Mouse (Mus musculus) embryonic facial prominence, embryonic 10.5 days (tissue): ENCODE results near the gene Pcbp3. TPM values are rescaled to one million over a fixed set of nuclear protein-coding genes. Genes with fewer than 3 reads are reported as not detected.

Source experiments
- DNase-seq: peaks from one replicate; pipeline ENCODE4 v3.0.0-alpha.2; 2017; ENCODE audit warnings: low spot score
- H3K27ac ChIP-seq: fragments of 300-500 bp; sonication (generic); replicated peaks from 2 replicates; pipeline ENCODE4 v1.5.1; 2016; ENCODE audit warnings: mild to moderate bottlenecking
- H3K27me3 ChIP-seq: fragments of 300-500 bp; sonication (generic); replicated peaks from 2 replicates; pipeline ENCODE4 v1.6.1; 2016; ENCODE audit warnings: low read depth, mild to moderate bottlenecking; ENCODE audit not compliant: poor library complexity, severe bottlenecking
- H3K36me3 ChIP-seq: fragments of 300-500 bp; sonication (generic); replicated peaks from 2 replicates; pipeline ENCODE4 v1.6.1; 2016; ENCODE audit warnings: mild to moderate bottlenecking, moderate library complexity
- H3K4me1 ChIP-seq: fragments of 300-500 bp; sonication (generic); 2 replicates; pipeline ENCODE4 v1.6.1; 2016
- H3K4me3 ChIP-seq: fragments of 300-500 bp; sonication (generic); 2 replicates; pipeline ENCODE4 v1.5.1; 2016; ENCODE audit warnings: mild to moderate bottlenecking, moderate library complexity
- H3K9me3 ChIP-seq: fragments of 300-500 bp; sonication (generic); 2 replicates; pipeline ENCODE4 v1.6.1; 2016; ENCODE audit warnings: mild to moderate bottlenecking
- WGBS: fragments of 180-500 bp; shearing (Covaris S2); methylation state at CpG from one replicate; pipeline ENCODE4 v1.1.7; 2016; 5-methylcytosine and 5-hydroxymethylcytosine counted together
- polyA plus RNA-seq: library from polyadenylated mRNA; unstranded; fragments of >200 nt; fragmentation: Nextera tagmentation; extraction: Ambion mirVana; gene quantifications from 2 replicates; pipeline ENCODE4 v1.2.1, GENCODE M21; 2016

The Pcbp3 gene
- polyA plus RNA-seq, 1 experiment from 2014 or later: 57.7 TPM

DNA sequence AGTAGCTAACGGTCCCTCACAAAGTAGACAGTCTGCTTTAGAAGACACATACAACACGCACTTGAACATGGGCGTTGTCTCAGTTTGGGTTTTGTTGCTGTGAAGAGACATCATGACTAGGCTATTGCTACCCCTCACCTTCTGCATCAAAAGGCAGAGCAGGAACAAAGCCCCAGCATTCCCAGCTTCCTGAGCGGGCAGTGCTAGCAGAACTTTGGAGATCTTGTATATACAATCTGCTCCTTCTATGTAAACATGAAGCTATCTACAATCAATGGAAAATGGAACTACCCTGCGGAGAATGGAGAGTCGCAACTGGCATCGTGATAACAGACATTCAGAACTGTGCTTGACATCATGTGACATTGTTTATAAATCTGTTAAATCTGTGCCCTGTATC lies 9.3 kb upstream of the Pcbp3 start:
- Histone ChIP-seq H3K4me3 (no peak overlapping the region), H3K36me3 (no peaks in the 10 kb centered on the region)
- 91% methylated on average over 7 of the region's 7 CpGs for WGBS

DNA sequence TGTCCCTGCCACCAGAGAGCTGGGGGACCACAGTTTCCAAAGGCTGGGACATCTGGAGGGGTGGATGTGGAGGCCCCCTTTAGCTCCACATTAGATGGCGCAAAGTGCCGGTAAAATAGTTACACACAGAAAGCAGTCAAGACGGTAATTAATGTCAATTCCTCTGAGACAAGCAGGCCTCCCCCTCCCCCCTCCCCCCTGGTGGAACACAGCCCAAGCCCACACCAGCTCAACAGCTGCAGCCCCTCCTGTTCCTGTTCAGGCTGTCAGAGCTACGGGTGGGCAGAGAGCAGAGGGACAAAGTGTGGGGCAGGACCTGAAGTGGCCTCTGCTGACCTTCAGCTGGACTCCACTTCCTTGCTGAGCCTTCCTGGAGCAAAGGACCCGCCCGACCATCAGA lies 2.7 kb upstream of the Pcbp3 start:
- peak; percentile 65 for DNase-seq
- Histone ChIP-seq H3K27ac (peak overlapping the region; percentile 74), H3K9me3 (no peaks in the 10 kb centered on the region), H3K36me3 (no peaks in the 10 kb centered on the region), H3K4me3 (peak overlapping the region; percentile 21; the same call in 1 of the 2 replicates), H3K4me1 (peaks cover 64% of the 10 kb centered on the region), H3K27me3 (no peaks in the 10 kb centered on the region)
- WGBS: 20% methylated on average over 6 of the region's 6 CpGs

More for the DNA sequence above, 9.3 kb upstream of the Pcbp3 start:
- Histone ChIP-seq H3K27ac (no peak overlapping the region), H3K4me1 (peaks cover 40% of the 10 kb centered on the region), H3K9me3 (no peaks in the 10 kb centered on the region), H3K27me3 (no peaks in the 10 kb centered on the region)
- peak; percentile 1 for DNase-seq

DNA sequence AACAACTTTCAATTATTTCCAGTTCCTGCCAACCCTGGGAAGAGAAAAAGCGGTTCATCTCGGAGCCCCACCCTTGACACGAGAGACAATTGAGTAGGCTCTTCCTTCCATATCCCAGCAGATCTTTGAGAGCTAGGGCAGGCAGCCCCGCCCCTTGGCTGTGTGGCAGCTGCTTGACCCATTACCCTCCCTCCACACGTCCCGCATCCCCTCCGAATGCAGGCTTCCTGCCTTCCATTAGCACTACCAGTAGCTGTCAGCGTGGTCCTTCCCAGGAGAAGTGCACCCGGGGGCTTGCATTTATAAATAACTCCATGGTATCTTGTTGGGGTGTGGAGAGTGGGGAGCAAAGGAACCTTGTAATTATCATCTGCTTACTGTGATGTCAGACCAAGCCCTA lies 2.3 kb upstream of the Pcbp3 start:
- Histone ChIP-seq H3K36me3 (no peaks in the 10 kb centered on the region), H3K9me3 (no peaks in the 10 kb centered on the region), H3K27me3 (no peaks in the 10 kb centered on the region), H3K27ac (peak overlapping the region; percentile 74), H3K4me1 (peaks cover 64% of the 10 kb centered on the region), H3K4me3 (peak overlapping the region; percentile 21; the same call in 1 of the 2 replicates)
- peak; percentile 64 for DNase-seq
- 23% methylated on average over 9 of the region's 9 CpGs for WGBS

DNA sequence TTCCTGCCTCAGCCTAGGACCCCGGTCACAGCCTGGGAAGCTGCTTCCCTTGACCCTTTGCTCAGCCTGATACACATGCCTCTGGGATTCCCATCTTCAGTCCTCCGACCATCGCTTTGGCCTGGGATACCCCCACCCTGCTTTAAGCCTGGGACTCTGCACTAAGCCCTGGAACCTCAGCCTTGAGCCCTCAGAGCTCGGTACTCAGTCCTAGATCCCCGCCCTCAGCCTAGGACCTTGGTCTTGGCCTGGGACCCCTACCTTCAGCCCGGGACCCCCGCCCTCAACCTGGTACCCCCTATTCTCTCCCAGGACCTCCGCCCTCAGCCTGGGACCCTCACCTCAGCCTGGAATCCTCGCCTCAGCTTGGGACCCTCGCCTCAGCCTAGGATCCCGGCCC lies 531 bp downstream of the Pcbp3 start:
- WGBS: 13% methylated on average over 11 of the region's 11 CpGs
- DNase-seq: peak; percentile 16
- peak overlapping the region; percentile 73 for H3K4me3 ChIP-seq
- H3K27ac ChIP-seq: peak overlapping the region; percentile 86
- no peaks in the 10 kb centered on the region for H3K27me3 ChIP-seq
- no peaks in the 10 kb centered on the region for H3K9me3 ChIP-seq
- H3K4me1 ChIP-seq: peaks cover 65% of the 10 kb centered on the region
- no peaks in the 10 kb centered on the region for H3K36me3 ChIP-seq

DNA sequence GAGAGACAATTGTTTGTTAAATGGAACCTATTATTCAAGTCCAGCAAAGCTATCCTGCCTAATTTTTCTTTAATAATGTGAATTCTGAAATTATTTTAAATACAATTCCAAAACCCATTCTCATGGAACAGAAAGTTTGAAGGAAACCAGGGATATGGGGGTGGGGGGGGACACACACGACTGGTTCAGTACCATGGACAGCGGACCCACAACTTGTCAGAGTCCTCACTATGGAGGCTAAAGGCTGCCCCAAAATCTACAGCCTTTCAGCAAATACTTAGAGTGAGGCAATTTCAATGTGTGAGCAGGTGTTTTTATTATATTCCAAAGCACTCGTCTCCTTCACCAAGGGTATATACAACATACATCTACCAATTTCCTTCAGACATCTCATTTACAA lies 3.5 kb downstream of the Pcbp3 start:
- no peak overlapping the region for H3K4me3 ChIP-seq
- DNase-seq: peak; percentile 61
- H3K36me3 ChIP-seq: no peaks in the 10 kb centered on the region
- H3K27me3 ChIP-seq: no peaks in the 10 kb centered on the region
- H3K27ac ChIP-seq: no peak overlapping the region
- peaks cover 37% of the 10 kb centered on the region for H3K4me1 ChIP-seq
- WGBS: 56% methylated on average over 3 of the region's 3 CpGs
- no peaks in the 10 kb centered on the region for H3K9me3 ChIP-seq

DNA sequence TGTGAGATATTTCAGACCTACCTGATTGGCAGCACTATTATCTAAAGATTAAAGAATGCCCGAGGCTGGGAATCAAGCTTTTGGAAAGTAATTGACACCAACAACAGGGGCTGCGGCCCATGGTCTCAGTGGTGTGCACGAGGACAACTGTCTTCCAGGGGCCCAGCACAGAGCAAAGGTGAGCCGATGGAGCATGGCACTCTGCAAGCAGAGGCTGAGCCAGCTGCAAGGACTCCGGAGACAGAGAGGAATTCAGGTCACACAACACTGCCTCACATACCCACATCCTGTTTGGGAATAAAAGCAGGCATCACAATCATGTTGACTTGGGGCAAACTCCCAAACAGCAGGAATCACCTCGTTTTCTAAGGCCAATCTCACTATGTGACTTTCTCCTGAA lies 5.5 kb downstream of the Pcbp3 start:
- Histone ChIP-seq H3K36me3 (no peaks in the 10 kb centered on the region), H3K4me1 (peaks cover 20% of the 10 kb centered on the region), H3K27ac (no peak overlapping the region), H3K27me3 (no peaks in the 10 kb centered on the region), H3K9me3 (no peaks in the 10 kb centered on the region), H3K4me3 (no peak overlapping the region)
- 24% methylated on average over 6 of the region's 6 CpGs for WGBS
- DNase-seq: no peak

DNA sequence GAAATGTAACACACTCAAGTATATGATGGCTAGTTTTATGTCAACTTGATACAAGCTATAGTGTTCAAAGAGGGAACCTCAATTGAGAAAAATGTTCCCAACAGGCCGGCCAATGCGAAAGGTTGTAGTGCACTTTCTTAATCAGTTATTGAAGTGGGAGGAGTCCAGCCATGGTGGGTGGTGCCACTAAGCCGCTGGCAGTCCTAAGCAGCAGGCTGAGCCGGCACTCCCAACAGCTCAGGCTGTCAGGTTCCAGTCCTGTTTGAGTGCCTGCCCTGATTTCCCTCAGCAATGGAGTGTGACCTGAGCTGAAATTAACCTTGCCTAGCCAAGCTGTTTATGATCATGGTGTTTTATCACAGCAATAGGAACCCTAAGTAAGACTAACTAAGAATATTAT lies 20.6 kb downstream of the Pcbp3 start:
- Histone ChIP-seq H3K27ac (no peak overlapping the region), H3K27me3 (no peaks in the 10 kb centered on the region), H3K4me3 (no peak overlapping the region), H3K36me3 (no peaks in the 10 kb centered on the region), H3K4me1 (no peaks in the 10 kb centered on the region), H3K9me3 (no peaks in the 10 kb centered on the region)
- 69% methylated on average over 4 of the region's 4 CpGs for WGBS
- no peak for DNase-seq

DNA sequence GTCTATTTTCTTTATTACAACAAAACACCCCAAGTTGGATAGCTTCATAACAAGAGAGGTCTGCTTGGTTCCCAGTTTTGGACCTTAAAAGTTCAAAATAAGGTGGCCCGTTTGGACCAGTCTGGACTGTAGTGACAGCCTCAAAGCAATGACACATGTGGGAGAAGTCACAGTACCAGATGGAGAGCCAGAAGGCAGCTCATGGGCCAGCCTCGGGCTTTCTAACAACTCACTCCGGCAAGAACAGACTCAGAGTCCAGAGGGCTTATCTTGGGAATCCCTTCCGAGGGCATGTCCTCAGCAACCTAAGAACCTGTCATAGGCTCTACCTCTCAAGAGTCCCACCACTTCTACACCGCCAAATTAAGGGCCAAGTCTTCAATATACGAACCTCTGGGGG lies 24.9 kb downstream of the Pcbp3 start:
- no peaks in the 10 kb centered on the region for H3K9me3 ChIP-seq
- 89% methylated on average over 6 of the region's 6 CpGs for WGBS

DNA sequence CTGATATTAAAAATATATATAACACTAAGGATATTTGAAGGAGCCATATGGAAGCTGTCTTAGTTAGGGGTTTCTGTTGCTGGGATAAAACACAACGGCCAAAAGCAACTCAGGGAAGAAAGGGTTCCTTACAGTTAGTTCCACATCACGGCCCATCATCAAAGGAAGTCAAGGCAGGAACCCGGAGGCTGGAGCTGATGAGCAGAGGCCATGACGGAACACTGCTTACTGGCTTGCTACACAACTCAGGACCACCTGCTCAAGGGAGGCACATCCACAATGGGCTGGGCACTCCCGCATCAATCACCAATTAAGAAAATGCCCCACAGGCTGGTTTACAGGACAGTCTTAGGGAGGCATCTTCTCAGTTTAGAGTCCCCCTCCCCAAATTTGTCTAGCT lies 26.9 kb downstream of the Pcbp3 start:
- H3K9me3 ChIP-seq: no peaks in the 10 kb centered on the region
- no peaks in the 10 kb centered on the region for H3K36me3 ChIP-seq
- no peak for DNase-seq
- H3K27me3 ChIP-seq: no peaks in the 10 kb centered on the region
- no peak overlapping the region for H3K27ac ChIP-seq
- 81% methylated on average over 5 of the region's 5 CpGs for WGBS
- H3K4me1 ChIP-seq: no peaks in the 10 kb centered on the region
- H3K4me3 ChIP-seq: no peak overlapping the region

More for the DNA sequence above, 24.9 kb downstream of the Pcbp3 start:
- H3K27ac ChIP-seq: no peak overlapping the region
- no peaks in the 10 kb centered on the region for H3K27me3 ChIP-seq
- no peak overlapping the region for H3K4me3 ChIP-seq
- no peaks in the 10 kb centered on the region for H3K4me1 ChIP-seq
- H3K36me3 ChIP-seq: no peaks in the 10 kb centered on the region
- no peak for DNase-seq

DNA sequence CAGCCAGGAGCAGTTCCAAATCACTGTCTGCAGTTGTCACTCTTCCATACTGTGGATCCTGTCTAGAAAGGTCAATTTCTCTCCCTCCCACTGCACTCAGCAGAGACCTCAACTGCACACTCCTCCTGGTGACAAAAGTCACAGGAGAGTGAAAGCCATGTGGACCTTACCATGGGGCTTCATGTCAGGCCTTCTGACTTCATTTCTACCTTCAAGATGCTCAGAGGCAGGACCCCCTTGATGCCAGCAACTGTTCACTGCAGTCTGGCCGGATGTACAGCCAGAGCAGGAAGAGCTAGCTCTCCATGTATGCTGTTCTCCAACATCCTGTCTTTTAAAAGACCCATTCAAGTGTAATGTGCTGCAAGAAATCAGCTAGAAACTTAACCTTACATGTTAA lies 29.9 kb downstream of the Pcbp3 start:
- Histone ChIP-seq H3K9me3 (no peaks in the 10 kb centered on the region), H3K4me1 (no peaks in the 10 kb centered on the region), H3K4me3 (no peak overlapping the region), H3K27ac (no peak overlapping the region), H3K27me3 (no peaks in the 10 kb centered on the region), H3K36me3 (no peaks in the 10 kb centered on the region)
- 78% methylated on average over 1 of the region's 1 CpGs for WGBS
- DNase-seq: no peak

DNA sequence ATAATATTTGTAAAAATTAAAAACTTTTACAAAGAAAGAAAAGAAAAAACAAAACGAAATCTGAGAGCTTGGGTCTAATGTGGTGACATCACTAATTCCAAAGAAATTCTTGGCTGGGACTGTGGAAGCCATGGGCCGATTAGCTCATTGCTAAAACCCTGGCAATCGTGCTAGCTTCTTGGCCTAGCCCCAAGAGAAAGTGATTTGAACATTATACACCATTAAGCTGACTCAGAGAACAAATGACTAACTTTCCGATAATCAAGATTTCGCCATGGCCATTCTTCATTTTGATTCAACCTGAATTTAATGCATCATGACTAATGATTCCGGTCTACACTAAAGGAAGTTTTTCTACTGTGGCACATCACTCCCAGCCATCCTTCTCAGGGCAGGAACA lies 30.6 kb downstream of the Pcbp3 start:
- Histone ChIP-seq H3K4me1 (no peaks in the 10 kb centered on the region), H3K9me3 (no peaks in the 10 kb centered on the region), H3K36me3 (no peaks in the 10 kb centered on the region), H3K27ac (no peak overlapping the region), H3K4me3 (no peak overlapping the region), H3K27me3 (no peaks in the 10 kb centered on the region)
- DNase-seq: no peak
- WGBS: 89% methylated on average over 6 of the region's 6 CpGs

DNA sequence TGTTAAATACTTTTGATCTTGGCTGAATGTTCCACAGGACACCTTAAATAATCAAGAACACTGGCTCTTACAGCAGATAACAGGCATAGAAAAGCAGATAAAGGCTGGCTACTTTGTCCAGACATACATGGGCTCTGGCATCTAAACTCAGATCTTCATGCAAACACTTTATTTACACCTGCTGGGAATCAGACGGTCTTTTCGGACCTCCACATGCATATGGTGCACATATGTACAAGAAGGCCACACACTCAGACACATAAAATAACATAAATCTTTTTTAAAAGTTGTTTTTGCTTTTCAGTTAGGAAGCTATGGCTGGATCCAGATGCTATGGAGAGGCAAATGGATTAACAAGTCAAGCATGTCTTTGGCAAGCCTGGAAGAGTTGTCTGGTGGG lies 37.2 kb downstream of the Pcbp3 start:
- Histone ChIP-seq H3K4me1 (no peaks in the 10 kb centered on the region), H3K27me3 (no peaks in the 10 kb centered on the region), H3K9me3 (0 out of 2 replicates have a peak, but pooled peaks cover under 1% of the 10 kb centered on the region), H3K36me3 (peaks cover under 1% of the 10 kb centered on the region), H3K4me3 (no peak overlapping the region), H3K27ac (no peak overlapping the region)
- 91% methylated on average over 2 of the region's 2 CpGs for WGBS
- DNase-seq: no peak

DNA sequence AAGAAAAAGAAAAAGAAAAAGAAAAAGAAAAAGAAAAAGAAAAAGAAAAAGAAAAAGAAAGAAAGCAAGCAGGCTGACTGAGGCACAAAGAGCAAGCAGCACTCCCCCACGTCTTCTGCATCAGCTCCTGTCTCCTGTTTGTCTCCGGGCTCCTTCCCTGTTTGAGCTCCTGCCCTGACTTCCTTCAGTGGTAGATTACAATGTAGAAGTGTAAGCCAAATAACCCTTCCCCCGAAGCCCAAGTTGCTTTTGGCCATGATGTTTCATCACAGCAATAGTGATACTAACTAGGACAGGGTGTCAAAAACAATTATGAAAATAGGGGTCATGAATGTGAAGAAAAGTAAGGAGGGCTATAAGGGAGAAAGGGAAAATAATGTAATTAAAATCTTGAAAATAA lies 43.6 kb downstream of the Pcbp3 start:
- Histone ChIP-seq H3K27me3 (no peaks in the 10 kb centered on the region), H3K36me3 (peaks cover 9% of the 10 kb centered on the region), H3K4me1 (no peaks in the 10 kb centered on the region), H3K27ac (no peak overlapping the region), H3K9me3 (peaks cover 5% of the 10 kb centered on the region; the same call in 1 of the 2 replicates), H3K4me3 (no peak overlapping the region)
- 86% methylated on average over 3 of the region's 3 CpGs for WGBS
- no peak for DNase-seq

DNA sequence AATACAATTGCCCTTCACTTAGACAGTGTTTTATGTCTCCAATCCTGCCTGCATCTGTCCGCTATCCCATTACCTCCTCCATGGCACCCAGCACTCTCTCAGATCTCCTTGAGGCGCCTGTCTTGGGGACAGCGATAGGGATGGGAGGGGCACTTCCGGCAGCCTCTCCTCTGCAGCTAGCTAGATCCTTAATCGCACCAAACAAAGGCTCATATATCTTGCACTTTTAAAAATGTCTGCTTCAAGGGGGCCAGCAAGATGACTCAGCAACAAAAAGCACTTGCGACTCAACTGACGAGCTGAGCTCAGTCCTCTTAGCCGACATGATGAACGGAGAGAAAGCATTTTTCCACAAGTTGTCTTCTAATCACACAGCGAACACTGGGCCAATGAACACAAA lies 55.3 kb downstream of the Pcbp3 start:
- Histone ChIP-seq H3K9me3 (no peaks in the 10 kb centered on the region), H3K4me1 (peaks cover 44% of the 10 kb centered on the region), H3K36me3 (no peaks in the 10 kb centered on the region), H3K27me3 (no peaks in the 10 kb centered on the region), H3K4me3 (no peak overlapping the region), H3K27ac (no peak overlapping the region)
- 85% methylated on average over 10 of the region's 10 CpGs for WGBS
- DNase-seq: no peak
